Mouse (Mus musculus) limb, embryonic 13.5 days (tissue): Measurements from ENCODE around the gene Anln. TPM values are rescaled to one million over a fixed set of nuclear protein-coding genes. Genes with fewer than 3 reads are reported as not detected.

Source experiments
- ATAC-seq: fragments of 200-750 bp; cut with Nextera tagmentation; 2 replicates; pipeline ENCODE4 v1.8.0; 2017; ENCODE audit warnings: low read depth, moderate number of reproducible peaks, moderate TSS enrichment; ENCODE audit not compliant: low FRiP score
- H3K27ac ChIP-seq: fragments of 300-500 bp; sonication (generic); 2 replicates; pipeline ENCODE4 v1.5.1; 2015; ENCODE audit warnings: inconsistent platforms, mild to moderate bottlenecking, moderate library complexity
- H3K27me3 ChIP-seq: fragments of 300-500 bp; sonication (generic); 2 replicates; pipeline ENCODE4 v1.6.1; 2015; ENCODE audit warnings: mild to moderate bottlenecking, inconsistent platforms
- H3K36me3 ChIP-seq: fragments of 300-500 bp; sonication (generic); 2 replicates; pipeline ENCODE4 v1.6.1; 2015; ENCODE audit warnings: inconsistent platforms, mild to moderate bottlenecking, moderate library complexity
- H3K4me1 ChIP-seq: fragments of 300-500 bp; sonication (generic); 2 replicates; pipeline ENCODE4 v1.6.1; 2015; ENCODE audit warnings: inconsistent platforms
- H3K4me2 ChIP-seq: fragments of 300-500 bp; sonication (generic); replicated peaks from 2 replicates; pipeline ENCODE4 v1.6.1; 2015; ENCODE audit warnings: inconsistent platforms, mild to moderate bottlenecking, moderate library complexity
- H3K4me3 ChIP-seq: fragments of 300-500 bp; sonication (generic); 2 replicates; pipeline ENCODE4 v1.5.1; 2015; ENCODE audit warnings: moderate library complexity, mild to moderate bottlenecking, inconsistent platforms
- H3K9ac ChIP-seq: fragments of 300-500 bp; sonication (generic); 2 replicates; pipeline ENCODE4 v1.6.1; 2015; ENCODE audit warnings: mild to moderate bottlenecking, inconsistent platforms
- H3K9me3 ChIP-seq: fragments of 300-500 bp; sonication (generic); 2 replicates; pipeline ENCODE4 v1.6.1; 2016; ENCODE audit warnings: inconsistent platforms
- WGBS: fragments of 180-500 bp; shearing (Covaris S2); methylation state at CpG from one replicate; pipeline ENCODE4 v1.1.7; 2015; 5-methylcytosine and 5-hydroxymethylcytosine counted together
- polyA plus RNA-seq: library from polyadenylated mRNA; unstranded; fragments of >200 nt; fragmentation: Nextera tagmentation; extraction: Ambion mirVana; gene quantifications from 2 replicates; pipeline ENCODE4 v1.2.1, GENCODE M21; 2015

The Anln gene
- polyA plus RNA-seq = 36.6 and 40.8 TPM in 2 replicates

DNA sequence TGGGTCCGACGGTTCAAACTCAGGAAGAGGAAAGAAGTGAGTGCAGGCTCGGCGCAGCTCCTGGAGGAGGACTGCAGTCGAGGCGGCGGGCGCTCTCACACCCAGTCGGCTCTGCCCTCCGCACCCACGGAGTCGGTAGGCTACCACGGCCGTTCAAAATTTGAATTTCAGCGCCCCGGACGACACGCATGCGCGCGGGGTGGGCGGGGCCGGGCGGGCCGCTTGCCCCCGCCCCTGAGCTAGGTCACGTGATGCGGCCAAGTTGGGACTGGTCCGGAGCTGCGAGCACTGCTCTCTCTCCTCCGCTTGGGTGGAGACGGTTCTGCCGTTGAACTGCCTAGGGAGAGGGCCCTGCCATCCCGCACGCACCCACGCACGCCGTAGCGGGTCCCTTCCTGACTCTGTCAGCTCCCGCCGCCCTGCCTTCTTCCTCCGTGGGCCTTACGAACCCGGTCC lies at the start of gene Anln:
Gene Anln, minus strand, starts transcription at position 168 of the 456 bp plus-strand sequence.
- Histone ChIP-seq H3K36me3 (no peaks in the 10 kb centered on the region), H3K4me1 (peaks cover 22% of the 10 kb centered on the region), H3K4me3 (peak within 1 kb of the TSS; percentile 74), H3K4me2 (peak within 1 kb of the TSS; percentile 78), H3K9ac (peak within 1 kb of the TSS; percentile 91), H3K27me3 (no peaks in the 10 kb centered on the region), H3K27ac (peak within 1 kb of the TSS; percentile 88), H3K9me3 (no peaks in the 10 kb centered on the region)
- WGBS = under 1% methylated on average over 44 of the region's 44 CpGs
- peak; percentile 96 for ATAC-seq

DNA sequence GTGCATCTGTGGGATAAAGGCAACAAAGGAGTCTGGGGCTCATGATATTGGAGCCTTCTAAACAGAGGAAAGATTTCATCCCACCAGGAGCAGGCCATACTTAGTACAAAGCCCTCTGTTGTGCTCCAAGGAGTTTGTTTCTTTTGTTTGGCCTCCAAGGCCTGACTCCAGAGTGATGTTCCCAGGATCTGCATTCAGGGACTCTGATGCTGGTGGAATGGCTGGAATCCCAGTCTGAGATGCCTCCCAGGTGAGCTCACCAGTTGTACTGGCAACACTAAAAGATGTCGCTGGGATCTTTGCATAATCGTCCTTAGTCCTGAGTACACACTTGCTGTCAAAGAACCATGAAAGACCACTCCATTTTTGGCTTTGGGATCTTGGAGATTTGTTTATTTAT lies 45.1 kb upstream of the Anln start:
- peaks cover 2% of the 10 kb centered on the region; the same call in 1 of the 2 replicates for H3K27me3 ChIP-seq
- WGBS = 93% methylated on average over 2 of the region's 2 CpGs
- H3K36me3 ChIP-seq = no peaks in the 10 kb centered on the region; the same call in none of the 2 replicates
- no peak overlapping the region for H3K9ac ChIP-seq
- no peak for ATAC-seq
- no peaks in the 10 kb centered on the region for H3K9me3 ChIP-seq
- no peak overlapping the region for H3K27ac ChIP-seq
- H3K4me2 ChIP-seq = no peak overlapping the region
- H3K4me3 ChIP-seq = no peak overlapping the region
- peaks cover 20% of the 10 kb centered on the region for H3K4me1 ChIP-seq

DNA sequence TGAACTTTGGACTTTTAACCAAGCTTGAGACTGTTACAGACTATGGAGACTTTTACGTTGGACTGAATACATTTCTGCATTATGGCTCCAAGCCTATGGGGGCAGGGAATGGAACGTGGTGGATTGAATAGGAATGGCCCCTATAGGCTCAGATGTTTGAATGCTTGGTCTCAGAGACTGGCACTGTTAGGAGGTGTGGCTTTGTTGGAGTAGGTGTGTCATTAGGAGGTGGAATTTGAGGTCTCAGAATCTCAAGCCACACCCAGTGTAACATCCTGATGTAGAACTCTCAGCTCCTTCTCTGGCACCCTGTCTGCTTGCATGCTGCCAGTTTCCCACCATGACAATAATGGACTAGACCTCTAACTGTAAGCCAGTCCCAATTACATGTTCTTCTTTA lies 44.2 kb upstream of the Anln start:
- no peak for ATAC-seq
- Histone ChIP-seq H3K4me1 (peaks cover 29% of the 10 kb centered on the region), H3K27me3 (peaks cover 2% of the 10 kb centered on the region; the same call in 1 of the 2 replicates), H3K4me2 (no peak overlapping the region), H3K36me3 (no peaks in the 10 kb centered on the region; the same call in none of the 2 replicates), H3K4me3 (no peak overlapping the region), H3K27ac (no peak overlapping the region), H3K9ac (no peak overlapping the region), H3K9me3 (no peaks in the 10 kb centered on the region)
- 80% methylated on average over 2 of the region's 2 CpGs for WGBS

DNA sequence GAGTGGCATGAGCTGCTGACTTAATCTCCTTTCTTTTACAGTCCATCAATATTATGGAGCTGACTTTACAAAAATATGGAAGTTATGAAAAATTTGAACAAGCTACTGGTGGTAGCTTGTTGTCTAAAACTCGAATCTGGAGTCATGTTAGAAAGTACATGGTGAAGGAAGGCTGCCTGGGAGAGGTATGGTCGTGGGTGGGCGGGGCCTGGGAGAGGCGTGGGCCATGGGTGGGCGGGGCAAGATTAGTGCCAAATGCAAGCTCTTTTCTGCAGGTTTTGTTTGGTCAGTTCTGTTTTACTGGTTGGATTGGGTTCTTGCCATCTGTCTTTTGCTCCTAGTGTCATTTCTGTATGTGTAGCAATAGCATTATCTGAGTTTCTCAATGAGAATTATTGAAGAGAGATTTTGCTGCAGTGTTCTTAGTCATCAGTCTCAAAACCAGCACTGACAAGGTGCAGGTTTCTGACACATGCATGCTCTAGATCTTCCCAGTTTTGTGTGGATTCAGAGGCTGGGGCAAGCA lies 41.4 kb upstream of the Anln start:
- no peak for ATAC-seq
- Histone ChIP-seq H3K36me3 (no peaks in the 10 kb centered on the region; the same call in none of the 2 replicates), H3K27ac (0 out of 2 replicates have a peak overlapping the region, but pooled peaks have one; percentile 44), H3K4me2 (peak overlapping the region; percentile 42), H3K4me1 (peaks cover 35% of the 10 kb centered on the region), H3K4me3 (no peak overlapping the region), H3K27me3 (peaks cover 2% of the 10 kb centered on the region; the same call in 1 of the 2 replicates), H3K9ac (no peak overlapping the region), H3K9me3 (no peaks in the 10 kb centered on the region)
- WGBS = 26% methylated on average over 5 of the region's 5 CpGs

DNA sequence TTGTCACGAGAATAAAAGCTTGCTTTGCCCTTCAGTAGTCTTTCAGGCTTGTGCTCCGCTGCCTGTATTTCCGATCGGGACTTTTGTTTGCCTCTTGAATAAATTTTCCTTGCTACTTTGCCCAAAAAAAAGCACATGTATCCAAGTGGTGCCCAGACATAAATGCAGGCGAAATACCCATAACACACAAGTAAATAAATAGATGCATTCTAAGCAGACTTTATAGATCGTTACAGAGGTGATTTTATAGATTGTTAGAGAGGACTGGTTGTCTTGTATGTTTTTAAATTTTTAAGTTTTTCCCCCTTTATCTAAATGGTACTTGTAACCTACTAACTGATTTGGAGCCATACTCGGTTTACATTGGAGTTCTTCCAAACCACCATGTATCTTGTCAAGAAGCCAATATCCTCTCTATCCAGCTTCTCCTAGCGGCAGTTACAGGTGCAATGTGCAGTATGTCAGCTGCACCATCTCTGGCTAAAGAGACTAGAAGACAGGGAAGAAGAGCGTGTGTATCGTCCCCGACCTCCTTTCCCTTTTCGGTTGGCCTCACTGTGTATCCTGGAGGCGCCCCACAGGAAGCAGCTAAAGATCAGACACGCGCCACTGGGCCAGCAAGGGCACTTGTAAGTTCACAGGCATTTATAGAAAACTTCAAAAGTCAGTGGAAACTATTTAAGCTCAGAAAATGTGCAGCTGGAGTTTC lies 40.7 kb upstream of the Anln start:
- Histone ChIP-seq H3K9me3 (no peaks in the 10 kb centered on the region), H3K27me3 (peaks cover 2% of the 10 kb centered on the region; the same call in 1 of the 2 replicates), H3K36me3 (no peaks in the 10 kb centered on the region; the same call in 1 of the 2 replicates), H3K9ac (no peak overlapping the region), H3K4me3 (peak overlapping the region; percentile 12; the same call in 1 of the 2 replicates), H3K27ac (0 out of 2 replicates have a peak overlapping the region, but pooled peaks have one; percentile 44), H3K4me1 (peaks cover 35% of the 10 kb centered on the region), H3K4me2 (peak overlapping the region; percentile 42)
- ATAC-seq = no peak; the same call in 1 of the 2 replicates
- WGBS = 44% methylated on average over 15 of the region's 15 CpGs

DNA sequence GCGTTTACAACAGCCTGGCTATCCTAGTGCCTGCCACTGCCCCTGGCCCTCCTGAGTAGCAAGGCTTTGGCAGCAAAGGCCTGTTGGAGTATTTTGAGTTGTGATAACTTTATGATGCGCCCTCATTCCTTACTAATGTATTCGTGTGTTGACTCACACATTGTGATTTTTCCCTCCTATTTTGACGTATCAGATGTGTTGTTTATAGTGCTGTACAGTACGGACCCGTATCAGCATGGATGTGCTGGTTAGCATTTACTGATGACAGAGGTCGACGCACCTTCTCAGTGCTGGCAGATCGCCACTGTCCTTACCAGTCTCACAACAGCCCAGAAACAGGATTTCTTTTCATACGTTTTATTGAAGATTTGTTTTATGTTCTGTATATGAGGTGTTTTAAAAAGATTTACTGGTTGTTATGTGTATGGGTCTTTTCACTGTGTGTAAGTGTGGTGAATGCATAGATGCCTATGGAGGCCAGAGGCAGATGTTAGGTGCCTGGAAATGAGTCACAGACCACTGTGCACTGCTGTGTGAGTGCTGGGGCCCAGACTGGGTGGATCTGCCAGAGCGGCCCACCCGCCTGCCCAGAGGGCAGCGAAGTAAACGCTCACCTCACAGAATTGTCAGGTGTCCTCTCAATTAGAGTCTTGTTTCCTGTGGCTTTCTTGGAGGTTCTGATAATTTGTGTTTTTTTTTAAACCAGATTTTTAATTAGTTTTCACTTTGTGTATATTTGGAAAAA lies 39.9 kb upstream of the Anln start:
- no peak overlapping the region for H3K4me2 ChIP-seq
- H3K36me3 ChIP-seq = no peaks in the 10 kb centered on the region; the same call in 1 of the 2 replicates
- H3K4me1 ChIP-seq = peaks cover 35% of the 10 kb centered on the region
- H3K9ac ChIP-seq = no peak overlapping the region
- H3K4me3 ChIP-seq = no peak overlapping the region
- H3K27me3 ChIP-seq = peaks cover 2% of the 10 kb centered on the region; the same call in 1 of the 2 replicates
- WGBS = 45% methylated on average over 14 of the region's 14 CpGs
- H3K9me3 ChIP-seq = no peaks in the 10 kb centered on the region
- H3K27ac ChIP-seq = no peak overlapping the region
- ATAC-seq = peak; percentile 55; the same call in 1 of the 2 replicates

DNA sequence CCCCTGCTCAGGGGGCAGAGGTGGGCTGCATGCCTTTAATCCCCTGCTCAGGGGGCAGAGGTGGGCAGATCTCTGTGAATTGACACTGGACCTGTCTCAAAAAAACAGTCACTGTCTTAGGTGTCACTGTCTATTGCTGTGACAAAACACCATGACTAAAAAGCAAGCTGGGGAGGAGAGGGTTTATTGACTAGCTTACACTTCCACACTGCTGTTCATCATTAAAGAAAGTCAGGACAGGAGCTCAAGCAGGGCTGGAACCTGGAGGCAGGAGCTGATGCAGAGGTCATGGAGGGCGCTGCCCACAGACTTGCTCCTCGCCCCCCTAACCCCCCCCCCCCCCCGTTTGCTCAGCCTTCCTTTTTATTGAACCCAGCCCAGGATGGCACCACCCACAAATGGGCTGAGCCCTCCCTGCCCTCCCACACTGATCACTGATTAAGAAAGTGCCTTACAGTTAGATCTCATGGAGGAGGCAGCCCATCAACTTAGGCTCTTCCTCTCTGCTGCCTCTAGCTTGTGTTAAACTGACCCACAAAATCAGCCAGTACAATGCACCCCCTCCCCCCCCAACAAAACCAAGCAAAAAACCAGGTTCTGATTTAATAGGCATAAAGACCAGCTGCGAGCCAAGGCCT lies 39.2 kb upstream of the Anln start:
- Histone ChIP-seq H3K9ac (no peak overlapping the region), H3K27me3 (peaks cover 2% of the 10 kb centered on the region; the same call in 1 of the 2 replicates), H3K36me3 (no peaks in the 10 kb centered on the region; the same call in 1 of the 2 replicates), H3K9me3 (no peaks in the 10 kb centered on the region), H3K4me1 (peaks cover 35% of the 10 kb centered on the region), H3K4me2 (no peak overlapping the region), H3K27ac (no peak overlapping the region), H3K4me3 (no peak overlapping the region)
- peak; percentile 49; the same call in 1 of the 2 replicates for ATAC-seq
- WGBS = 16% methylated on average over 4 of the region's 4 CpGs

DNA sequence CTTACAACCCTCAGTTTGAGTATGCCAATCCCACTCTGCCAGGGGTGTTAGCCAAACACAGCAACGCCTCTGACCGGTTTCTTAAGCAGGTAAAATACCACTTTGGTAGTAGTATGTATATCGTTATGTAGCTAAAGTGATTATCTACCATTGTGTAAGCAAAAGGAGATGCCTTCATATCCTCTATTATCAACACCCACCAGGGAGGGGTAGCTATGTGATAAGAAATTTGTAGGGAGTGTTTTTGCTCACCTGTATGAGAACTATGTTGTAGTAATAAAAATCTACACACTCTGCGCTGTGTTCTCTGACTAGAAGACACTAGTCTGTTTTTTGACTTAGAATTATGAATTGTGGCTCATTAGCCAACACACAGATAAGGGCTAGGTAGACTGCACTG lies 35.7 kb upstream of the Anln start:
- H3K27ac ChIP-seq = no peak overlapping the region
- WGBS = 93% methylated on average over 4 of the region's 4 CpGs
- no peaks in the 10 kb centered on the region for H3K9me3 ChIP-seq
- H3K4me1 ChIP-seq = peaks cover 21% of the 10 kb centered on the region
- no peaks in the 10 kb centered on the region for H3K36me3 ChIP-seq
- ATAC-seq = no peak
- H3K9ac ChIP-seq = no peak overlapping the region
- no peak overlapping the region for H3K4me2 ChIP-seq
- H3K27me3 ChIP-seq = no peaks in the 10 kb centered on the region
- H3K4me3 ChIP-seq = no peak overlapping the region

DNA sequence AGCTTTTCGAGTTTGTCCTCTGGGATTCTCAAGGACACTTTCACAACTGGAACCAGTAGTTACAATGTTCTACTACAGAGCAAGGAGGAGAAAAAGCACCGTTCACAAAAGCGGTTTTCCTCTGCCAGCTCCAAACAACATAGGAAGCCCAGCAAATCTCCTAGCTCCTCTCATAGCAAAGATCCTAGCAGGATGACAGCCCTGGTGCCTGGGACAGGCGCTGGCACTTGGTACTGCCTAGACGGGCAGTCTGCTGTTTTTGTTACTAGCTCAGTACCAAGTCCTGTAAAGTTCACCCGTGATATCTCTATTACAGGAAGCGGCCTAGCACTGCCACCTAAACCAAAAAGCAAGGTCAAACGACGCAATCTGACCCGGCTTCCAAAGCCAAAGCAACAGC lies 35.2 kb upstream of the Anln start:
- WGBS = 72% methylated on average over 10 of the region's 10 CpGs
- no peaks in the 10 kb centered on the region for H3K27me3 ChIP-seq
- H3K4me2 ChIP-seq = no peak overlapping the region
- ATAC-seq = no peak
- H3K9me3 ChIP-seq = no peaks in the 10 kb centered on the region
- H3K4me1 ChIP-seq = peaks cover 16% of the 10 kb centered on the region
- no peak overlapping the region for H3K9ac ChIP-seq
- no peaks in the 10 kb centered on the region for H3K36me3 ChIP-seq
- no peak overlapping the region for H3K4me3 ChIP-seq
- H3K27ac ChIP-seq = no peak overlapping the region

DNA sequence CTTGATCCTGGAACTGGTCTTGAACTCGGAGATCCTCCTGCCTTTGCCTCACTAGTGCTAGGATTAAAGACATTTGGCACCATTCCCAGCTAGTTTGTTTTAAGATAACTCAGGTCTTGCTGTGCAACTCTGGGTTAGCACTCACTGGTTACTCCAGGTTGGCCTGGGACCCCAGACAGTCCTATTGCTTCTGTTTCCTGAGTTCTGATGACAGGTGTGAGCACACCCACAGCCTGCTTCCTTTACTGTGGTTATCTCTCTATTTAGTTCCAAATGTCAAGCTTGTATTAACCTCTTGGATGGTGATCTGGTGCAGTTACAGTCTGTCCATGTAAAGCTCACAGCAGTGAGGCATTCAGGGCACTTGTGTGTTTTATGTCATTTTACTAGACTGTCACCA lies 34.5 kb upstream of the Anln start:
- no peaks in the 10 kb centered on the region for H3K9me3 ChIP-seq
- no peaks in the 10 kb centered on the region for H3K36me3 ChIP-seq
- WGBS = 68% methylated on average over 1 of the region's 1 CpGs
- ATAC-seq = no peak
- no peak overlapping the region for H3K4me2 ChIP-seq
- peaks cover 9% of the 10 kb centered on the region for H3K4me1 ChIP-seq
- no peak overlapping the region for H3K4me3 ChIP-seq
- H3K9ac ChIP-seq = no peak overlapping the region
- H3K27me3 ChIP-seq = no peaks in the 10 kb centered on the region
- no peak overlapping the region for H3K27ac ChIP-seq

DNA sequence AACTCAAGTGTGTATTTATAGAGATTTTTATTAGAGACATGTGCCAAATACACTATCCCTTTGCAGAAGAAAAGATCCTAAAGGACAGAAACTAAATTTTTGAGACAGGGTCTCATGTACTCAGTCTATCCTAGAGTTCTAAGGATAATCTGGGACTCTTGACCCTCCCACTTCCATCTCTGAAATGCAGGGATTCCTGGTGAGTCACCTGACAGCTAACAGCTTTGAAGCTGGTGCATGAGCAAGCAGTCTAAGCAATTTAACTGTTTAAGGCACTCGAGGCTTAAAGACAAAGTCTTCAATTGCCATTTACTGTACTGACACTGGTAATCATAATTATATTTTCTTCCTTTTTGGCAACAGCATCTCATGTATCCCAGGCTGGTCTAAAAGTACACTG lies 33.6 kb upstream of the Anln start:
- Histone ChIP-seq H3K9me3 (no peaks in the 10 kb centered on the region), H3K27me3 (no peaks in the 10 kb centered on the region), H3K4me1 (no peaks in the 10 kb centered on the region), H3K36me3 (no peaks in the 10 kb centered on the region), H3K27ac (no peak overlapping the region), H3K4me3 (no peak overlapping the region), H3K9ac (no peak overlapping the region), H3K4me2 (no peak overlapping the region)
- ATAC-seq = no peak
- WGBS = 42% methylated on average over 1 of the region's 1 CpGs
